Mouse (Mus musculus): ENCODE measurements around the gene Tmem97.

Tmem97 gene

GRCm38 (mm10) chr11:78512025-78512957, 38.3 kb downstream of the Tmem97 start, which contains the start of the genes Tmem199 and Poldip2:
Tmem199 (minus strand) TSS chr11:78512172.
Poldip2 (plus strand) TSS chr11:78512193.
- peak; percentile 81 to 84 for DNase-seq

GRCm38 (mm10) chr11:78509148-78509547, 41.4 kb downstream of the Tmem97 start:
- no peak for DNase-seq

- DNase-seq, result no peak
These were observed 45.1 kb downstream of the Tmem97 start for GRCm38 (mm10) chr11:78505430-78505829.

- no peak for DNase-seq
These were observed 47.5 kb downstream of the Tmem97 start, which contains the start of gene Sebox for GRCm38 (mm10) chr11:78502909-78503650. Sebox (plus strand) TSS chr11:78503447.

GRCm38 (mm10) chr11:78501529-78501928, 49.0 kb downstream of the Tmem97 start:
- DNase-seq, result no peak

- DNase-seq, result no peak
These were observed 49.9 kb downstream of the Tmem97 start for GRCm38 (mm10) chr11:78500623-78501202.

- DNase-seq, result no peak
These were observed 51.0 kb downstream of the Tmem97 start for GRCm38 (mm10) chr11:78499543-78499942.

GRCm38 (mm10) chr11:78499004-78499403, 51.6 kb downstream of the Tmem97 start, which contains the start of gene Vtn:
Vtn (plus strand) TSS chr11:78499091.
- DNase-seq, result no peak

GRCm38 (mm10) chr11:78497544-78498522, 52.7 kb downstream of the Tmem97 start, which contains the start of gene Sarm1:
Sarm1 (minus strand) TSS chr11:78497754.
- DNase-seq, result peak; percentile 96 to 99

GRCm38 (mm10) chr11:78497071-78497541, 53.5 kb downstream of the Tmem97 start:
- DNase-seq, result peak; percentile 17 to 26

- DNase-seq, result no peak
These were observed 54.7 kb downstream of the Tmem97 start for GRCm38 (mm10) chr11:78495904-78496303.

Measured in spleen, adult 18-20 months (tissue).